Mouse (Mus musculus) embryonic facial prominence, embryonic 12.5 days (tissue): Measurements from ENCODE around the gene Nhlrc2. TPM values are rescaled to one million over a fixed set of nuclear protein-coding genes. Genes with fewer than 3 reads are reported as not detected.

Experiments used
- ATAC-seq: fragments of 200-750 bp; cut with Nextera tagmentation; 2 replicates; pipeline ENCODE4 v1.8.0; 2017; ENCODE audit not compliant: insufficient number of reproducible peaks, insufficient read depth, low FRiP score, low TSS enrichment
- H3K27ac ChIP-seq: fragments of 300-500 bp; sonication (generic); 2 replicates; pipeline ENCODE4 v1.5.1; 2016; ENCODE audit warnings: mild to moderate bottlenecking
- H3K27me3 ChIP-seq: fragments of 300-500 bp; sonication (generic); 2 replicates; pipeline ENCODE4 v1.6.1; 2016; ENCODE audit warnings: mild to moderate bottlenecking, moderate library complexity
- H3K36me3 ChIP-seq: fragments of 300-500 bp; sonication (generic); 2 replicates; pipeline ENCODE4 v1.6.1; 2016; ENCODE audit warnings: mild to moderate bottlenecking
- H3K4me1 ChIP-seq: fragments of 300-500 bp; sonication (generic); 2 replicates; pipeline ENCODE4 v1.6.1; 2016
- H3K4me2 ChIP-seq: fragments of 300-500 bp; sonication (generic); replicated peaks from 2 replicates; pipeline ENCODE4 v1.6.1; 2016; ENCODE audit warnings: mild to moderate bottlenecking, moderate library complexity
- H3K4me3 ChIP-seq: fragments of 300-500 bp; sonication (generic); 2 replicates; pipeline ENCODE4 v1.5.1; 2016; ENCODE audit warnings: mild to moderate bottlenecking
- H3K9ac ChIP-seq: fragments of 300-500 bp; sonication (generic); 2 replicates; pipeline ENCODE4 v1.6.1; 2016; ENCODE audit warnings: mild to moderate bottlenecking, moderate library complexity
- H3K9me3 ChIP-seq: fragments of 300-500 bp; sonication (generic); 2 replicates; pipeline ENCODE4 v1.6.1; 2016; ENCODE audit warnings: mild to moderate bottlenecking, moderate library complexity
- WGBS: fragments of 180-500 bp; shearing (Covaris S2); methylation state at CpG from one replicate; pipeline ENCODE4 v1.1.7; 2016; 5-methylcytosine and 5-hydroxymethylcytosine counted together
- polyA plus RNA-seq: library from polyadenylated mRNA; unstranded; fragments of >200 nt; fragmentation: Nextera tagmentation; extraction: Ambion mirVana; gene quantifications from 2 replicates; pipeline ENCODE4 v1.2.1, GENCODE M21; 2016

Gene Nhlrc2
- polyA plus RNA-seq, 1 experiment from 2014 or later = 18.8 TPM

- ATAC-seq = no peak
- no peaks in the 10 kb centered on the region for H3K4me1 ChIP-seq
- no peak overlapping the region for H3K4me3 ChIP-seq
- H3K9ac ChIP-seq = no peak overlapping the region
- H3K36me3 ChIP-seq = peaks cover 14% of the 10 kb centered on the region; the same call in 1 of the 2 replicates
- H3K27me3 ChIP-seq = no peaks in the 10 kb centered on the region
- no peak overlapping the region for H3K27ac ChIP-seq
- no peak overlapping the region for H3K4me2 ChIP-seq
- WGBS = 85% methylated on average over 6 of the region's 6 CpGs
- H3K9me3 ChIP-seq = no peaks in the 10 kb centered on the region
Observed at GRCm38 (mm10) chr19:56566940-56567339, 18.9 kb downstream of the Nhlrc2 start.

- Histone ChIP-seq H3K9ac (no peak overlapping the region), H3K4me1 (no peaks in the 10 kb centered on the region), H3K4me3 (no peak overlapping the region), H3K27ac (no peak overlapping the region), H3K27me3 (no peaks in the 10 kb centered on the region), H3K9me3 (no peaks in the 10 kb centered on the region), H3K4me2 (no peak overlapping the region), H3K36me3 (peaks cover 13% of the 10 kb centered on the region; the same call in 1 of the 2 replicates)
- 92% methylated on average over 8 of the region's 8 CpGs for WGBS
- no peak for ATAC-seq
Observed at GRCm38 (mm10) chr19:56570781-56571180, 22.7 kb downstream of the Nhlrc2 start.

DNA sequence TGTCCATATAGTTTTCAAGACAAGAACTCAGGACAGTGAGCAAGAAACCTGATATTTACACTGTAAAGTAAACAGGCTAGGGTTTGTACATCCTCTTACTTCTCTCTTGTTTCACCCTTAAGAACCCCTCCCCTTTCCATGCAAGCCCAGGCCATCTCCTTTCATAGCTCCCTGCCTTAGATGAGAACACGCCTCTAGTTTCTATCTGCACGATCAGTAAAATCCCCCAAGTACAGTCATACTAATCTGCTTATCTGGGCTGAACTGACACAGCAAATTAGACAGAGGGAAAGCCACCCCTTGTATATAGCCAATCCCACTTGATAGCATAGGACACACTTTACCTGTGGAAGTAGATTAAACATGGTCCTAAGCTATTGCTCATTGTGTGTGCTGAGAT, 23.2 kb downstream of the Nhlrc2 start:
- Histone ChIP-seq H3K4me2 (no peak overlapping the region), H3K4me1 (no peaks in the 10 kb centered on the region), H3K9ac (no peak overlapping the region), H3K27me3 (no peaks in the 10 kb centered on the region), H3K4me3 (no peak overlapping the region), H3K36me3 (peaks cover 13% of the 10 kb centered on the region; the same call in 1 of the 2 replicates), H3K9me3 (no peaks in the 10 kb centered on the region), H3K27ac (no peak overlapping the region)
- no peak for ATAC-seq
- WGBS = 79% methylated on average over 2 of the region's 2 CpGs

DNA sequence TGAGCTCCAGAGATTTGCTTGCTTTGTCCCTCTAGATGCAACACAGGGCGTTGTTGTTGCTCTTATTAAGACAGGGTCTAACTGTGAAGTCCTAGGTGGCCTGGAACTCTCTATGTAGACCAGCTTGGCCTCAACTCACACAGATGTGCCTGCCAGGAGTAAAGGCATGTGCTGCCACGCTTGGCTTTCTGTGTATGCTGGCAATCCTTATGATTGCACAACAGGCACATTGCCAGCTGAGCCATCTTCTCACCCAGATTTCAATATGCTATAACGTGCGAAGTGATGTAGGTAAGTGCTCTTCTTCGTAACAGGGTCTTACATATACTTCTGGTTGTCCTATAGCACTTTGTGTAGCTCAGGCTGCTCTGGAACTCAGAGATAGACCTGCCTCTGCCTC, 23.9 kb downstream of the Nhlrc2 start:
- Histone ChIP-seq H3K27ac (no peak overlapping the region), H3K27me3 (no peaks in the 10 kb centered on the region), H3K4me2 (no peak overlapping the region), H3K4me3 (no peak overlapping the region), H3K9me3 (no peaks in the 10 kb centered on the region), H3K36me3 (peaks cover 13% of the 10 kb centered on the region; the same call in 1 of the 2 replicates), H3K9ac (no peak overlapping the region), H3K4me1 (no peaks in the 10 kb centered on the region)
- ATAC-seq = no peak
- WGBS = 94% methylated on average over 5 of the region's 5 CpGs

GRCm38 (mm10) chr19:56573184-56573583, 25.1 kb downstream of the Nhlrc2 start:
- H3K9me3 ChIP-seq = no peaks in the 10 kb centered on the region
- ATAC-seq = no peak
- WGBS = 94% methylated on average over 6 of the region's 6 CpGs

DNA sequence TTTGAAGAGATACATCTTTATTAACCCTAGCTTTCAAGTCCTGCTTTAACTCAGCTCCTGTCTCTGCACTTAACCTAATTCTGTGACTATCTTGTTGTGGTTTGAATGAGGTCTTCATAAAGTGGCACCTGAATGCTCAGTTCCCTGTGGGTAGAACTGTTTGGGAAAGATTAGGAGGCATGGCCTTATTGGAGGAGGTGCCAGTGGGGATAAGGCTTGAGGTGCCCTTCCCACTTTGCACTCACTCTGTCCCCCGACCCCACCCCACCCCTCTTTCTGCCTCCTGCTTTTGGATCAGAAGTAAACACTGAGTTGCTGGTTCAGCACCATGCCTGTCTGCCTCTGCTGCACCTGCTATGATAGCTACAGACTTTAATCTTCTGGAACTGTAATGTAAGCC, 29.7 kb downstream of the Nhlrc2 start:
- Histone ChIP-seq H3K9ac (no peak overlapping the region), H3K4me1 (no peaks in the 10 kb centered on the region), H3K27me3 (no peaks in the 10 kb centered on the region), H3K9me3 (no peaks in the 10 kb centered on the region), H3K4me2 (no peak overlapping the region), H3K4me3 (no peak overlapping the region), H3K27ac (no peak overlapping the region), H3K36me3 (peaks cover 25% of the 10 kb centered on the region)
- WGBS = 100% methylated on average over 1 of the region's 1 CpGs
- no peak for ATAC-seq

More at GRCm38 (mm10) chr19:56573184-56573583, 25.1 kb downstream of the Nhlrc2 start:
- Histone ChIP-seq H3K4me1 (no peaks in the 10 kb centered on the region), H3K27ac (no peak overlapping the region), H3K27me3 (no peaks in the 10 kb centered on the region), H3K36me3 (peaks cover 23% of the 10 kb centered on the region), H3K4me3 (no peak overlapping the region), H3K9ac (no peak overlapping the region), H3K4me2 (no peak overlapping the region)

GRCm38 (mm10) chr19:56581981-56582380, 33.9 kb downstream of the Nhlrc2 start:
- WGBS = 90% methylated on average over 5 of the region's 5 CpGs
- ATAC-seq = no peak
- no peaks in the 10 kb centered on the region for H3K9me3 ChIP-seq
- no peaks in the 10 kb centered on the region for H3K4me1 ChIP-seq
- no peaks in the 10 kb centered on the region for H3K27me3 ChIP-seq
- peaks cover 30% of the 10 kb centered on the region for H3K36me3 ChIP-seq
- no peak overlapping the region for H3K9ac ChIP-seq
- no peak overlapping the region for H3K4me3 ChIP-seq
- H3K4me2 ChIP-seq = no peak overlapping the region
- H3K27ac ChIP-seq = no peak overlapping the region

DNA sequence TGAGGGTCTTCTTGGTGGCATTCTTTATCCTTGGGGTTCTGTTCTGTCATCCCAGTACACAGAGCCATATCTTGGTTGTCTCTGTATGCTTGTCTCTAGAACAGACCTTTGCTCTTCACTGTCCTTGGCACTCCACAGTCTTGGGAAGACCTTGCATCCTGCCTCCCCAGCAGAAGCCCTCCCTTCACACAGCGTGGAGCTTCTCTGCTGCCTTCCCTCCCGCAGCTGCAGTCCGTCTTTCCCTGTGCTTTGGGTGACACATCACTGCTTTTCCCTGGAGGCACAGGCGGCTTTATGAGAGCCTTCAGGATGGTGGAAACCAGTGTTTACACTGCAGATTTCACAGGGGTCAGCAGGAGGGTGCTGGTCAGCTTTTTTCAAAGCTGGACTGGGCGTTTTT, 35.7 kb downstream of the Nhlrc2 start:
- Histone ChIP-seq H3K27me3 (no peaks in the 10 kb centered on the region), H3K27ac (no peak overlapping the region), H3K4me2 (no peak overlapping the region), H3K9ac (no peak overlapping the region), H3K36me3 (peaks cover 29% of the 10 kb centered on the region), H3K4me1 (no peaks in the 10 kb centered on the region), H3K9me3 (no peaks in the 10 kb centered on the region), H3K4me3 (no peak overlapping the region)
- no peak for ATAC-seq
- 68% methylated on average over 5 of the region's 5 CpGs for WGBS

GRCm38 (mm10) chr19:56584288-56584687, 36.2 kb downstream of the Nhlrc2 start:
- H3K36me3 ChIP-seq = peaks cover 34% of the 10 kb centered on the region
- H3K27me3 ChIP-seq = no peaks in the 10 kb centered on the region
- no peaks in the 10 kb centered on the region for H3K9me3 ChIP-seq
- H3K4me3 ChIP-seq = no peak overlapping the region
- H3K4me1 ChIP-seq = no peaks in the 10 kb centered on the region
- WGBS = 82% methylated on average over 3 of the region's 3 CpGs
- H3K4me2 ChIP-seq = no peak overlapping the region
- ATAC-seq = no peak
- H3K9ac ChIP-seq = no peak overlapping the region
- H3K27ac ChIP-seq = no peak overlapping the region

DNA sequence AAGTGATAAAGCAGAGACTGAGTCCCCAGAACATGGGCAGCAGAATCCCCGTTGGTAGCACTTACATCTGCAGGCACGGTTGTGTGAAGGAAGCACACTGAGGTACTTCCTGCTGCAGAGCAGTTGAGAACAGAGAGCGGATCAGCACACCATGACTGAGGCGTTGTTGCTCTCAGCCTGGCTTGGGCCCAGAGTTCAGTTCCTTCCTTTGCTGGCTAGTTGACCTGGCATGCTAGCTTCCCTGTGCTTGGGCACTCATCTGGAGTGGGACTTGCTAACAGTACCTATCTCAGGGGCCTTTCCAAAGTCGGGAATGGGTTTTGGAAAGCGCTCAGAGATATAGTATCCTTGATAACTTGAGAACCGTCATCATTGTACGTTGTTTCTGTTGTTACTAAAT, 38.3 kb downstream of the Nhlrc2 start:
- H3K27ac ChIP-seq = no peak overlapping the region
- H3K4me1 ChIP-seq = no peaks in the 10 kb centered on the region
- H3K4me3 ChIP-seq = no peak overlapping the region
- no peaks in the 10 kb centered on the region for H3K27me3 ChIP-seq
- H3K4me2 ChIP-seq = no peak overlapping the region
- H3K9me3 ChIP-seq = no peaks in the 10 kb centered on the region
- WGBS = 85% methylated on average over 8 of the region's 8 CpGs
- H3K36me3 ChIP-seq = peaks cover 51% of the 10 kb centered on the region
- H3K9ac ChIP-seq = no peak overlapping the region
- no peak for ATAC-seq

GRCm38 (mm10) chr19:56588205-56588626, 40.2 kb downstream of the Nhlrc2 start:
- ATAC-seq = no peak
- no peaks in the 10 kb centered on the region for H3K4me1 ChIP-seq
- peaks cover 57% of the 10 kb centered on the region for H3K36me3 ChIP-seq
- H3K27ac ChIP-seq = no peak overlapping the region
- H3K9ac ChIP-seq = no peak overlapping the region
- H3K9me3 ChIP-seq = no peaks in the 10 kb centered on the region
- no peaks in the 10 kb centered on the region for H3K27me3 ChIP-seq
- no peak overlapping the region for H3K4me3 ChIP-seq
- 83% methylated on average over 6 of the region's 6 CpGs for WGBS
- H3K4me2 ChIP-seq = no peak overlapping the region

- Histone ChIP-seq H3K9ac (no peak overlapping the region), H3K4me3 (no peak overlapping the region), H3K4me1 (no peaks in the 10 kb centered on the region), H3K27ac (no peak overlapping the region), H3K36me3 (peaks cover 60% of the 10 kb centered on the region), H3K27me3 (no peaks in the 10 kb centered on the region), H3K4me2 (no peak overlapping the region), H3K9me3 (no peaks in the 10 kb centered on the region)
- no peak for ATAC-seq
- 92% methylated on average over 6 of the region's 6 CpGs for WGBS
Observed at GRCm38 (mm10) chr19:56589008-56589407, 40.9 kb downstream of the Nhlrc2 start.

DNA sequence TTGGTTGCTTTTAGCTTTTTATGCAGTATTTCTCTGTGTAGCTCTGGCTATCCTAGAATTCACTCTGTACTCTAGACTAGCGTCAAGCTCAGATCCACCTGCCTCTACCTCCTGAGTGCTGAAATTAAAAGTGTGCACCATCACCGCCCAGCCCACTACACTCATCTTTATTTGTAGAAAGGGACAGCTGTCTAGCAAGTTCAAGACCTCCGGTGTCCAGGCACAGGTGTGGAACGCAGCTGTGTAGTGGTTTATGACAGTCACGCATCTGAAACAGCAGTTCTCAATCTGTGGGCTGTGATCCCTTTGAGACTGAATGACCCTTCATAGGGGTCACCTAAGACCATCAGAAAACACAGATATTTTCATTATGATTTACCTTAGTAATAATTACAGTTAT, 41.4 kb downstream of the Nhlrc2 start:
- 91% methylated on average over 5 of the region's 5 CpGs for WGBS
- ATAC-seq = no peak
- no peak overlapping the region for H3K9ac ChIP-seq
- no peak overlapping the region for H3K4me2 ChIP-seq
- H3K36me3 ChIP-seq = peaks cover 60% of the 10 kb centered on the region
- no peaks in the 10 kb centered on the region for H3K4me1 ChIP-seq
- H3K27me3 ChIP-seq = no peaks in the 10 kb centered on the region
- H3K4me3 ChIP-seq = no peak overlapping the region
- no peaks in the 10 kb centered on the region for H3K9me3 ChIP-seq
- H3K27ac ChIP-seq = no peak overlapping the region
